Mouse (Mus musculus) limb, embryonic 11.5 days (tissue): Measurements from ENCODE around the gene Ifnab. TPM values are rescaled to one million over a fixed set of nuclear protein-coding genes. Genes with fewer than 3 reads are reported as not detected.

ENCODE experiments used
- ATAC-seq: fragments of 200-750 bp; cut with Nextera tagmentation; 2 replicates; pipeline ENCODE4 v1.8.0; 2017; ENCODE audit warnings: low read depth; ENCODE audit not compliant: insufficient number of reproducible peaks, low FRiP score, low TSS enrichment
- DNase-seq: peaks from one replicate; pipeline ENCODE4 v3.0.0-alpha.2; 2015; ENCODE audit warnings: low spot score
- H3K27ac ChIP-seq: fragments of 300-500 bp; sonication (generic); replicated peaks from 2 replicates; pipeline ENCODE4 v1.5.1; 2014; ENCODE audit warnings: low read depth, mild to moderate bottlenecking, low read length
- H3K27me3 ChIP-seq: fragments of 300-500 bp; sonication (generic); 2 replicates; pipeline ENCODE4 v1.6.1; 2014; ENCODE audit warnings: mild to moderate bottlenecking, low read length, mixed read lengths; ENCODE audit not compliant: control insufficient read depth, insufficient read depth
- H3K36me3 ChIP-seq: fragments of 300-500 bp; sonication (generic); 2 replicates; pipeline ENCODE4 v1.6.1; 2014; ENCODE audit warnings: mild to moderate bottlenecking, low read length, moderate library complexity, mixed read lengths; ENCODE audit not compliant: control insufficient read depth, insufficient read depth
- H3K4me1 ChIP-seq: fragments of 300-500 bp; sonication (generic); 2 replicates; pipeline ENCODE4 v1.6.1; 2014; ENCODE audit warnings: low read length, mixed read lengths; ENCODE audit not compliant: control insufficient read depth, insufficient read depth
- H3K4me2 ChIP-seq: fragments of 300-500 bp; sonication (generic); 2 replicates; pipeline ENCODE4 v1.6.1; 2014; ENCODE audit warnings: low read depth, mild to moderate bottlenecking, moderate library complexity; ENCODE audit not compliant: severe bottlenecking
- H3K4me3 ChIP-seq: fragments of 300-500 bp; sonication (generic); 2 replicates; pipeline ENCODE4 v1.5.1; 2014; ENCODE audit warnings: low read depth, low read length
- H3K9ac ChIP-seq: fragments of 300-500 bp; sonication (generic); 2 replicates; pipeline ENCODE4 v1.6.1; 2014; ENCODE audit warnings: mild to moderate bottlenecking, low read length
- H3K9me3 ChIP-seq: fragments of 300-500 bp; sonication (generic); 2 replicates; pipeline ENCODE4 v1.6.1; 2016; ENCODE audit warnings: low read length; ENCODE audit not compliant: control insufficient read depth
- WGBS: fragments of 180-500 bp; shearing (Covaris S2); extraction: QIAGEN DNeasy Blood & Tissue Kit; methylation state at CpG from one replicate; pipeline ENCODE4 v1.1.7; 2014; 5-methylcytosine and 5-hydroxymethylcytosine counted together
- polyA plus RNA-seq: library from polyadenylated mRNA; unstranded; fragments of >200 nt; fragmentation: Nextera tagmentation; extraction: Ambion mirVana; gene quantifications from 2 replicates; pipeline ENCODE4 v1.2.1, GENCODE M21; 2014

The Ifnab gene
- polyA plus RNA-seq, 1 experiment from 2014 or later = not detected

DNA sequence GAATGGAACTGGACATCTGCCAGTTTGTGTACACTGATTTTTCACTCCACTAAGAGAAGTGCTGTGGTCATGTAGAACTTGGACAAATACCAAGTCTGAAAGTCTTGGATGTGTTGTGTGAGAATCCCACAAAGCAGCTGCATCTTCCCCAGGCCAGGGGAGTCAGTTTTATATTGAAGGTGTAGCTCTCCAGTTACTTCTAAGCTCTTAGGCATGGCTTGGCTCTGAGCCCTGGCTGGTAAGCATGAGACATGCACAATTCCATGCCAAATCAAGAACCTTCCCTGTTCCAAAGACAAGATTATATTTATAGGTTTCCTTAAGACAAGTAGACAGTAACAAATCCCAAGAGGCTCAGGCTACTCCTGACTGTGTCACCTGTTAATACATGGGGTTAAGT lies 23.9 kb upstream of the Ifnab start:
- Histone ChIP-seq H3K27me3 (no peaks in the 10 kb centered on the region), H3K4me1 (peaks cover 6% of the 10 kb centered on the region; the same call in 1 of the 2 replicates), H3K4me2 (no peak overlapping the region), H3K27ac (no peak overlapping the region), H3K4me3 (no peak overlapping the region), H3K9ac (no peak overlapping the region), H3K36me3 (peaks cover 4% of the 10 kb centered on the region; the same call in 1 of the 2 replicates), H3K9me3 (0 out of 2 replicates have a peak, but pooled peaks cover 2% of the 10 kb centered on the region)
- DNase-seq = no peak
- ATAC-seq = no peak

DNA sequence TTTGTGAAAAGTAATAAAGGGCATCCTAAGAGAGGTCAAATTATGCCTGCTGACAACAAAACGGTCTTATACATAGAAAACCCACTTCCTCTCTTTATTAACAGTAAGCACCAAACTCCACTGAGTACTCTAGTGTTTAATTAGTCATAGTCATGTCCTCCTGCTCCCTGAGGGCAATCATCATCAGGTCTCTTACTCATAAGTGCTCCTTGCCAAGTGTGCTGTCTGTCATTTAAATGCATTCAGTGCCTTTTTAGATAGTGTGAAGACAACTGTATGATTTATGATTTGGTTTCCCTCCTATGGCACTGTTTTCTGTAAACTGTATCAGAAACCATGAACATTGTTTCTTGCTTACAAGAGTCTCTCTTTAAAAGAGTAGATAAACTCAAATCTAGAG lies 23.1 kb upstream of the Ifnab start:
- Histone ChIP-seq H3K4me1 (peaks cover 5% of the 10 kb centered on the region; the same call in 1 of the 2 replicates), H3K4me3 (no peak overlapping the region), H3K36me3 (peaks cover 4% of the 10 kb centered on the region; the same call in 1 of the 2 replicates), H3K4me2 (no peak overlapping the region), H3K9ac (no peak overlapping the region), H3K9me3 (0 out of 2 replicates have a peak, but pooled peaks cover 2% of the 10 kb centered on the region), H3K27ac (no peak overlapping the region), H3K27me3 (no peaks in the 10 kb centered on the region)
- DNase-seq (no peak), ATAC-seq (no peak)
- 85% methylated on average over 1 of the region's 1 CpGs for WGBS

- no peaks in the 10 kb centered on the region for H3K4me1 ChIP-seq
- ATAC-seq (no peak), DNase-seq (no peak)
- no peak overlapping the region for H3K9ac ChIP-seq
- no peak overlapping the region for H3K4me2 ChIP-seq
- no peak overlapping the region for H3K4me3 ChIP-seq
- H3K36me3 ChIP-seq = no peaks in the 10 kb centered on the region
- H3K9me3 ChIP-seq = no peaks in the 10 kb centered on the region
- no peak overlapping the region for H3K27ac ChIP-seq
- 95% methylated on average over 1 of the region's 1 CpGs for WGBS
- no peaks in the 10 kb centered on the region for H3K27me3 ChIP-seq
Measured at GRCm38 (mm10) chr4:88707128-88707826, 16.1 kb upstream of the Ifnab start.

DNA sequence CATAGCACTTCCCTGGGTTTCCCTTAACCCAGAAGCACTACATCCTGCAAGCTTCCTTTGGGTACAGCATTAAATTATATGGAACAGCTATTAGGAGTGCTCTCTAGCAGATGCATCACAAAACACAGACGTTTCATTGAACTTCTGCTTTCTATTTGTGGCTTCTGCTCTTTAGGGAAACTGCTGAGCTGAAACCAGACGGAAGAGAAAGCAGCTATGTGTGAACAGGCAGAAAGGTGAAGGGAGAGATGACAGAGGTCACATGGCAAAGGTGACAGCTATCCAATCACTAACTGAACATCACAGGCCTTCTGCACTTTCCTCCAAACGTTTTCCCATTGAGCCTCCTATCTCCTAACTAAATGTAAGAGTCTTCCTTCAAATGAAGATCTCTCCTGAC lies 14.8 kb upstream of the Ifnab start:
- Histone ChIP-seq H3K4me2 (no peak overlapping the region), H3K27me3 (no peaks in the 10 kb centered on the region), H3K9me3 (no peaks in the 10 kb centered on the region), H3K9ac (no peak overlapping the region), H3K4me3 (no peak overlapping the region), H3K36me3 (no peaks in the 10 kb centered on the region), H3K27ac (no peak overlapping the region), H3K4me1 (no peaks in the 10 kb centered on the region)
- no peak for DNase-seq
- ATAC-seq = no peak
- 26% methylated on average over 3 of the region's 3 CpGs for WGBS

DNA sequence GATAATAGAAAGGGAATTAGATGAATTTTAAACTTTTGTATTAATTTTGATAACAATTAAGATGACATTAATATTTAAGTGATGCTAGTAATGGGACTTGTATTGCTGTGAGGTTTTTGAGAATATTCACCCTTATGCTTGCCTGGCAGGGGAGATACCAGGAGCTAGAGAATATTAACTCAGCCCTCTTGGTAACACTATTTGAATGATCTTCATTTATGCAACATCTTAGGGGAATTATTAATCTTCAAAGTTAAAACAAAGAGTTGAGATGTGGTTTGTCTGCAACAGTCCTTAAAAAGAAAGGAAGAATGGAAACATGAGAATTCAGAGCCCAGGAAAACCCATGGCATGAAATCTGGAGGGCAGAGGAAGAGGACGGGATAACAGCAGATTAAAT lies 8.1 kb upstream of the Ifnab start:
- WGBS = 83% methylated on average over 1 of the region's 1 CpGs
- H3K27ac ChIP-seq = no peak overlapping the region
- H3K9me3 ChIP-seq = no peaks in the 10 kb centered on the region
- ATAC-seq (no peak), DNase-seq (no peak)
- no peak overlapping the region for H3K4me3 ChIP-seq
- no peaks in the 10 kb centered on the region for H3K4me1 ChIP-seq
- H3K27me3 ChIP-seq = no peaks in the 10 kb centered on the region
- H3K36me3 ChIP-seq = no peaks in the 10 kb centered on the region
- no peak overlapping the region for H3K9ac ChIP-seq
- no peak overlapping the region for H3K4me2 ChIP-seq

GRCm38 (mm10) chr4:88698781-88699180 lies 7.6 kb upstream of the Ifnab start:
- H3K4me2 ChIP-seq = no peak overlapping the region
- H3K36me3 ChIP-seq = no peaks in the 10 kb centered on the region
- no peak overlapping the region for H3K27ac ChIP-seq
- H3K9me3 ChIP-seq = no peaks in the 10 kb centered on the region
- 72% methylated on average over 5 of the region's 5 CpGs for WGBS
- no peaks in the 10 kb centered on the region for H3K27me3 ChIP-seq
- H3K4me3 ChIP-seq = no peak overlapping the region
- no peak overlapping the region for H3K9ac ChIP-seq
- no peaks in the 10 kb centered on the region for H3K4me1 ChIP-seq
- no peak for DNase-seq
- no peak for ATAC-seq

DNA sequence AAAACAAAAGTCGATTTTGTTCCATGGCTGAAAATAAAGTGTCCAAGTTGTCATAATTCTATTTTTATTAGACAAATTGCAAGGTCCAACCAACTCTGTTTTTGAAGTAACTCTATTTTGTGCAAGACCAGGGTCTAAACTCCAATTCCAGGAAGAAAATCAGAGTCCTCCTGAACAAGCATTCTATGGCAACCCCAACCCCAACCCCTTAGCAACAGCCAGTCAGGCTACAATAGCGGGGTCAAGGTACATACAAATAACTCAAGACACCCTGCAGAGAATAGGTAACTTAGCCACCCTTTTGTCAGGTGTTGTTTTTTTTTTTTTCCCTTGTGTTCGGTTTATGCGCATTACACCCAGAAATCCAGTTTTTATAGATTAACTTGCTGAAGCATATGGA lies 6.6 kb upstream of the Ifnab start:
- DNase-seq (no peak), ATAC-seq (no peak)
- WGBS = 80% methylated on average over 4 of the region's 4 CpGs
- Histone ChIP-seq H3K4me1 (no peaks in the 10 kb centered on the region), H3K4me2 (no peak overlapping the region), H3K27me3 (no peaks in the 10 kb centered on the region), H3K36me3 (no peaks in the 10 kb centered on the region), H3K9ac (no peak overlapping the region), H3K27ac (no peak overlapping the region), H3K4me3 (no peak overlapping the region), H3K9me3 (no peaks in the 10 kb centered on the region)

DNA sequence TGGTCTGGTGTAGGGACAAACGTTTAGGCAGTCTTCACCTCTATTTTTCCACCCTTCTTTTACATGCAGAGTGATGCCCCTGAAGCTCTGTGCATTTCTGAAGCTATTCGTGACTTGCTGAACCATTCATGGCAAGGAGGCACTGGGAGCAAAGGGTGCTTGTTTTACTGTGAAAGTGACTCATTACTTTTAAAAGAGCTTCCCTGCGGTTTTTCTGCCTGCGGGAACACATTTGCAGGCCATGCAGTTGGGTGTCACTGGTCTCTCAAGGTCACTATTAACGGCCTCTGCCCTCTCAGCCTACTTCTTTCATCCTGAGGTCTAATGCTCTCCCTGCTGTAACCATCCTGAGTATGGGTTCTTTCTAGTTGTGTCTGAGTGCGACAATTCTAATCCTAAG lies 5.9 kb upstream of the Ifnab start:
- no peaks in the 10 kb centered on the region for H3K27me3 ChIP-seq
- no peaks in the 10 kb centered on the region for H3K9me3 ChIP-seq
- H3K9ac ChIP-seq = no peak overlapping the region
- H3K27ac ChIP-seq = no peak overlapping the region
- no peak overlapping the region for H3K4me3 ChIP-seq
- no peaks in the 10 kb centered on the region for H3K4me1 ChIP-seq
- H3K36me3 ChIP-seq = no peaks in the 10 kb centered on the region
- no peak for ATAC-seq
- H3K4me2 ChIP-seq = no peak overlapping the region
- no peak for DNase-seq
- WGBS = 51% methylated on average over 6 of the region's 6 CpGs
